Mouse (Mus musculus) limb, embryonic 12.5 days (tissue): ENCODE results near the gene Sh3glb2. TPM values are rescaled to one million over a fixed set of nuclear protein-coding genes. Genes with fewer than 3 reads are reported as not detected.
A peak's percentile ranks its signal among the peaks of the same experiment; 100 is the strongest.

ENCODE experiments used
- ATAC-seq: fragments of 200-750 bp; cut with Nextera tagmentation; 2 replicates; pipeline ENCODE4 v1.8.0; 2017; ENCODE audit warnings: low read depth, moderate TSS enrichment; ENCODE audit not compliant: insufficient number of reproducible peaks, insufficient read depth, low FRiP score, low TSS enrichment
- H3K27ac ChIP-seq: fragments of 300-500 bp; sonication (generic); 2 replicates; pipeline ENCODE4 v1.5.1; 2016; ENCODE audit warnings: mild to moderate bottlenecking, moderate library complexity
- H3K27me3 ChIP-seq: fragments of 300-500 bp; sonication (generic); 2 replicates; pipeline ENCODE4 v1.6.1; 2016; ENCODE audit warnings: mild to moderate bottlenecking, moderate library complexity
- H3K36me3 ChIP-seq: fragments of 300-500 bp; sonication (generic); 2 replicates; pipeline ENCODE4 v1.6.1; 2016; ENCODE audit warnings: mild to moderate bottlenecking, moderate library complexity
- H3K4me1 ChIP-seq: fragments of 300-500 bp; sonication (generic); replicated peaks from 2 replicates; pipeline ENCODE4 v1.6.1; 2016
- H3K4me2 ChIP-seq: fragments of 300-500 bp; sonication (generic); 2 replicates; pipeline ENCODE4 v1.6.1; 2016; ENCODE audit warnings: mild to moderate bottlenecking, moderate library complexity
- H3K4me3 ChIP-seq: fragments of 300-500 bp; sonication (generic); replicated peaks from 2 replicates; pipeline ENCODE4 v1.5.1; 2016; ENCODE audit warnings: mild to moderate bottlenecking
- H3K9ac ChIP-seq: fragments of 300-500 bp; sonication (generic); replicated peaks from 2 replicates; pipeline ENCODE4 v1.6.1; 2016; ENCODE audit warnings: mild to moderate bottlenecking, moderate library complexity
- H3K9me3 ChIP-seq: fragments of 300-500 bp; sonication (generic); 2 replicates; pipeline ENCODE4 v1.6.1; 2016; ENCODE audit warnings: mild to moderate bottlenecking, moderate library complexity
- WGBS: fragments of 180-500 bp; shearing (Covaris S2); methylation state at CpG from one replicate; pipeline ENCODE4 v1.1.7; 2016; 5-methylcytosine and 5-hydroxymethylcytosine counted together
- polyA plus RNA-seq: library from polyadenylated mRNA; unstranded; fragments of >200 nt; fragmentation: Nextera tagmentation; extraction: Ambion mirVana; gene quantifications from 2 replicates; pipeline ENCODE4 v1.2.1, GENCODE M21; 2016

Gene Sh3glb2
- polyA plus RNA-seq, 1 experiment from 2014 or later, result 91.0 TPM

DNA sequence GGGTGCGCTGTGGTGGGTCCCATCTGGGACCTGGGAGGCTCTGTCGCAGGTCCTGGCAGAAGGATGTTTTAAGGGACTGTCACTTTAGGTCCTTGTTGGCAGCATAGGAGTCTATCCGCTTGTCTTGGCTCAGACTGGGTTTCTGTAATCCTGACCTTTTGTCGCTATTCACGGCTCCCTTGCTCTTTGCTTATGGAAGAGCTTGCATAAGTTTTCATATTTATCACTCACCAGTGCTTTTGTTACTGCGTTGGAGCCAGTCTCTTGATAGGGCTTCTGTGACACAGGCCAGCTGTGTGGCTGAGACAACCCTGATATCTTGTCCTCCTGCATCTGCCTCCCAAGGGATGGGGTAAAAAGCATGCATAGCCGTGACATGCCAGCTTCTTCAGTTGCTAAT is 20.2 kb upstream of the Sh3glb2 start:
- no peaks in the 10 kb centered on the region for H3K9me3 ChIP-seq
- no peak overlapping the region for H3K4me2 ChIP-seq
- ATAC-seq, result no peak
- peaks cover 95% of the 10 kb centered on the region for H3K36me3 ChIP-seq
- H3K9ac ChIP-seq, result no peak overlapping the region
- H3K4me3 ChIP-seq, result no peak overlapping the region
- 95% methylated on average over 7 of the region's 7 CpGs for WGBS
- no peaks in the 10 kb centered on the region for H3K27me3 ChIP-seq
- no peaks in the 10 kb centered on the region for H3K4me1 ChIP-seq
- H3K27ac ChIP-seq, result no peak overlapping the region

DNA sequence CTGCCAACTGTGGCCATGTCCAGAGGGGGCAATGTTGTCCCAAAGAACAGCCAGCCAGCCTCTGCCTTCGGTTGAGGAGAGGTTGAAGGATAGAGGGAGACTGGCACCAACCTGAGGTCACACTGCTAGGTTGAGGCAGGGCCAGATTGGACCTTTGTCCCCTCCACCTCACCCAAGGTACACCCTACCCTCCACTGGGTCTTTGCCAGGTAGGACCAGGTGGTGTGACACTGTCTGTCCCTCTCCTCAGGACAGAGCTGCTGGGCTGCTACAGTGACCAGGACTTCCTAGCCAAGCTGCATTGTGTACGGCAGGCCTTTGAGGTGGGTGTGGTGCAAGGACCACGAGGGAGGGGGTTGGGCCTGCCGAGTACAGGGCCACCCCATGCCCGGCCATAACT is 18.6 kb upstream of the Sh3glb2 start:
- no peak for ATAC-seq
- H3K4me1 ChIP-seq, result no peaks in the 10 kb centered on the region
- no peak overlapping the region for H3K4me3 ChIP-seq
- H3K9me3 ChIP-seq, result no peaks in the 10 kb centered on the region
- H3K36me3 ChIP-seq, result peaks cover 93% of the 10 kb centered on the region
- no peak overlapping the region for H3K9ac ChIP-seq
- H3K27me3 ChIP-seq, result no peaks in the 10 kb centered on the region
- H3K27ac ChIP-seq, result no peak overlapping the region
- H3K4me2 ChIP-seq, result no peak overlapping the region
- 87% methylated on average over 5 of the region's 5 CpGs for WGBS

DNA sequence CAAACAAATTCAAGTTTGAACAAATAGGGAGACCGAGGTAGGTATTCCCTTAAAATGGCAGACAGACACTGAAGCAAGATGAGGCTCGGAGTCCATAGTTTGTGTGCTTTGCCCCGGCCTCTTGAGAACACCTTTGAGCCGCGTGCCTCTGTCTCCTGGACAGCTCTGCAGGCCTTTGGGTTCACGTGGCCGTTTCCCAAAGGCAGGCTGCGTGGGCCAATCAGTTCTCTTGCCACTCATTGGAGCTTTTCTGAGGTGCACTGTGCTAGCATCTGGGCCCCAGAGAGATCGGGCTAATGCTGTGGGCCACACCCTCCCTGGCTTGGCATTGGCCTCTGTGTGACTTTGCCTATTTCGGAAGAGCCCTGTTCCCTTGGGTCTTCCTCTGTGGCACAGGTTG is 16.8 kb upstream of the Sh3glb2 start:
- H3K27me3 ChIP-seq, result no peaks in the 10 kb centered on the region
- H3K9ac ChIP-seq, result no peak overlapping the region
- 91% methylated on average over 10 of the region's 10 CpGs for WGBS
- no peak for ATAC-seq
- no peak overlapping the region for H3K4me3 ChIP-seq
- no peaks in the 10 kb centered on the region for H3K9me3 ChIP-seq
- no peak overlapping the region for H3K27ac ChIP-seq
- no peak overlapping the region for H3K4me2 ChIP-seq
- no peaks in the 10 kb centered on the region for H3K4me1 ChIP-seq
- H3K36me3 ChIP-seq, result peaks cover 93% of the 10 kb centered on the region

DNA sequence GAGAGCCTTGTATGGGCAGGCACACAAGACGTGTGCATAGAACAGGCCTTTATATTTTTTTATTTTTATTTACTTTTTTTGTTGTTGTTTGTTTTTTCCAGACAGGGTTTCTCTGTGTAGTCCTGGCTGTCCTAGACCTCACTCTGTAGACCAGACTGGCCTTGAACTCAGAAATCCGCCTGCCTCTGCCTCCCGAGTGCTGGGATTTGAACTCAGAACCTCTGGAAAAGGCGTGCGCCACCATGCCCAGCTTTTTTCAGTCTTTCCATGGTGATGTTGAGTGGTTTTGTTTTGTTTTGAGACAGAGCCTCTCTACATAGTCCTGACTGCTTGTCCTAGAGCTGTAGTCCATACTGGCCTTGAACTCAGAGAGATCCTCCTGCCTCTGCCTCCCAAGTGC is 13.6 kb upstream of the Sh3glb2 start:
- Histone ChIP-seq H3K27ac (no peak overlapping the region), H3K4me2 (no peak overlapping the region), H3K4me3 (no peak overlapping the region), H3K27me3 (no peaks in the 10 kb centered on the region), H3K4me1 (no peaks in the 10 kb centered on the region), H3K36me3 (peaks cover 93% of the 10 kb centered on the region), H3K9me3 (no peaks in the 10 kb centered on the region), H3K9ac (no peak overlapping the region)
- 93% methylated on average over 5 of the region's 5 CpGs for WGBS
- no peak for ATAC-seq

DNA sequence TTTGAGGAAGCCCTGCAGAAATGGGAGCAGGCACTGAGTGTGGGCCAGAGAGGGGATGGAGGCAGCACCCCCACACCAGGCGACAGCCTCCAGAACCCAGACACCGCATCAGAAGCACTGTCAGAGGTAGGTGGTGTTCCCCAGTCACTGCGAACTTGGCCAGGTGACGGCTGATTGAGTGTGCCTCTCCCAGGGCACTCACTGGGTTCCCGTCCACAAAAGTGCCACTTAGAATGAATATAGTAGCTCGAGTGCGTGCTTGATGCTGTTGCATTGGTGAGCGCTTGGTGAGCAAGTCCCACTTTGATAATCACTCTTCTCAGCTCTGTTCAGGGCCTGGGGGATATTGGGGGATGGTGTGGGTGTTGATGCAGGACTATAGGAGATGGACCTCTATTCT is 12.4 kb upstream of the Sh3glb2 start:
- Histone ChIP-seq H3K9me3 (no peaks in the 10 kb centered on the region), H3K27ac (no peak overlapping the region), H3K4me1 (no peaks in the 10 kb centered on the region), H3K27me3 (no peaks in the 10 kb centered on the region), H3K4me2 (no peak overlapping the region), H3K4me3 (no peak overlapping the region), H3K9ac (no peak overlapping the region), H3K36me3 (peaks cover 90% of the 10 kb centered on the region)
- ATAC-seq, result no peak
- WGBS, result 92% methylated on average over 8 of the region's 8 CpGs

DNA sequence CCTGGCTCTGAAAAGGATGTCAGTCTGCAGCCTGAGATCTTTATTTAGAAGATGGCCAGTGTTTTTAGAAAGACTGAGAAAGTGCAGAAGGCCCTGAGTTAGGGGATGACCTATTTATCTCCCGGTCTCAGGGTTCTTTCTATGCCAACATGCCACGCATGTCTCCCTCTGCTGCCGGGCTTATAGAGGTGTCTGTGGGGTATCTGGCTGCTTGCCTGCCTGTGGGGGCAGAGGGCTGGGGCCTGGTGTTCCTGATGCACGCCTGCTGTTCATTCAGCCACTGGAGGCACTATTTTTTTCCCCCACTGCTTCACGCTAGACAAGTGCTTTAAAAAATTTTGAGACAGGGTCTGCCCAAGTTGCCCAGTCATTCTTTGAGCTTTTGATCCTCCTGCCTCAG is 7.1 kb upstream of the Sh3glb2 start:
- H3K9ac ChIP-seq, result no peak overlapping the region
- H3K4me1 ChIP-seq, result peaks cover 12% of the 10 kb centered on the region
- no peak overlapping the region for H3K27ac ChIP-seq
- H3K36me3 ChIP-seq, result peaks cover 43% of the 10 kb centered on the region
- WGBS, result 84% methylated on average over 5 of the region's 5 CpGs
- no peaks in the 10 kb centered on the region for H3K9me3 ChIP-seq
- H3K4me2 ChIP-seq, result no peak overlapping the region
- ATAC-seq, result no peak
- no peak overlapping the region for H3K4me3 ChIP-seq
- no peaks in the 10 kb centered on the region for H3K27me3 ChIP-seq

DNA sequence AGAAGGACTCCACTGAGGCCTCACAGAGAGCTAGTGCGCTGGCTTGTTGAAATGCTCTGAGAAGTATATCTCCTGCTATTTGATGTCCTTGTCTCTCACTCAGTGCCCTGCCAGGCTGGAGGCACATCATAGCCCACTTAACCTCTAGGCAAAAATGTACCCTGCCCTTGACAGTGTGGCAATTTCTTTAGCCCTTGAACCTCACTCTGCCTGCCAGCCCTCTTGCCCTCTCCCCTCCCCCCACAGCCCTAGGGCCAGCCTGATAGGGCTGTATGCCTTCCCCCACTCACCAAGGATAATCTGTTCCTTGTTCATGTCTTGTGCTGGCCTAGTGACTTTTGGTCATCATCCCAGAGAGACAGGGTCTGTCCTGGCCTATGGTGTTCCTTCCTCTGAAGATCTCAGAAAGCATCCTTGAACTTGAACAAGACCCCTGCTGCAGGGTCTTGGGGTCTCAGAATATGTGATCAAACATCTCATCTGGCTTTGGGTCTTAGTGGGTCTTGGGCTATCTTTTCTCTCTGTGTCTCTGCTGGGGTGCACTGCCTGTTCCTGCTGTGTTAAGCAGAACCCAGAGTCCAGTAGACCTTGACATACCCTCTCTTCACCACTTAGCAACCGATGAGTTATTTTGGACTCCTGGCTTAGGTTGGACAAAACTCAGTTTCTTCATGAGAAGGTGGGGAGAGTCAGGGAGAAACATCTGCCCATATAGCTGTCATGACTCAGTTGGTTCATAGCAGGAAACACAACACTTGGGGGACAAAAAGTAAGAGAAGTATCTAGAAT is 6.3 kb upstream of the Sh3glb2 start:
- Histone ChIP-seq H3K4me2 (peak overlapping the region; percentile 97), H3K9ac (peak overlapping the region; percentile 88), H3K36me3 (peaks cover 36% of the 10 kb centered on the region), H3K4me1 (peaks cover 12% of the 10 kb centered on the region), H3K27ac (no peak overlapping the region), H3K9me3 (no peaks in the 10 kb centered on the region), H3K4me3 (peak overlapping the region; percentile 94), H3K27me3 (no peaks in the 10 kb centered on the region)
- no peak for ATAC-seq
- WGBS, result 89% methylated on average over 2 of the region's 2 CpGs

DNA sequence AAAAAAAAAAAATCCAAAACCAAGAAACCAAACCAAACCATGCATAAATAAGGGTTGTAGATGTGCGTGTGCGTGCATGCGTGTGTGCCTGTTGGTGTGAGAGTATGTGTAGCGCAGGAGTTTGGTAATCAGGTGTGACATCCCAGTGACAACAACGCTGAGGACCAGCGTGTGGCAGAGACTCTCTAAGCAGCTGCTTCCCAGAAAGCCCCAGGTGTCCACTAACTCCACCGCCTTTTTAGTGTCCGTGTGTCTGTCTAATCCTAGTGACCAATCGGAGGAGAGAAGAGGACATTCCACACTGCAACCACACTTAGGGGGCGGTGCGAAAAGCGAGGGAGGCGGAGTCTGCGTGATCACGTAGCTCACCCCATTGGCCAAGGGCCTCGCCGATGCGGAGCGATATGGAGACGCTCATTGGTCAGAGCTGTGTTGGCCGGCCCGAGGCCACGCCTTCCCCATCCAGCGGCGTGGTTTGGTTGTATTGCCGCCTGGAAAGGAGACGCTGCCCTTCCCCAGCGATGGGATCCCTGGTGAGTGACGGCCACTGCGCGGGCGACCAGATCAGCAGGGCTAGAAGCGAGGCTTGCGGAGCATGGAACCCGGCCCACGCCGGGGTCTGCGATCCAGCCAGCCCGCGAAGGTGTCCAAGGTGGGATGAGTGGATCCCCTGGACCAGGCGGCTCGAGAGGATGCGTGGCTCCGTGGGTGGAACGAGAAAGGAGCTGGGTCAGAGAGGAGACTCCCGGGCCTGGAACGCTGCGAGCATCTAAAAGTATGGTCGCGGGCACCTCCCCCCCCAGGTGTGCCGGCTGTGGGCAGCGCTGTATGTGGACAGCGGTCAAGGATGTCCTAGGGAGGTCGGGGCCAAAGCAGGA is 4.9 kb upstream of the Sh3glb2 start, which contains the start of gene Miga2:
Gene Miga2, plus strand, starts transcription at position 461 of the 878 bp plus-strand sequence.
- under 1% methylated on average over 54 of the region's 54 CpGs for WGBS

DNA sequence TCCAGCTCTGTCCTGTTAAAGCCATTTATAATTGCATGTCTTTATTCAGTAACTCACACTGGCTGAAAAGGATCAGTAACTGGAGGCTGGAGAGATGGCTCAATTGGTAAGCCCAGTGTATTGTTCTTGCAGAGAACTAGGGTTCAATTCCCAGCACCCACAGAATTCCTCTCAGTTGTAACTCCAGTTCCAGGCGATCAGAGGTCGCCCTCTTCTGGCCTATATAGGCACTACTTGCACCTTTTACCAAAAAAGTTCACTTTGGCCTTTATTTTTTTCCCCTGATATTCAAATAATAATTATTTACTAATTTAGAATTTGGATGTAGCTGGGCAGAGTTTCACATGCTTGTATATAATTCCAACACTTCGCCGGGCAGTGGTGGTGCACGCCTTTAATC is 3.7 kb upstream of the Sh3glb2 start:
- no peak for ATAC-seq

More for the DNA sequence above, 4.9 kb upstream of the Sh3glb2 start, which contains the start of gene Miga2:
- Histone ChIP-seq H3K27ac (peak within 1 kb of the TSS; percentile 64), H3K27me3 (no peaks in the 10 kb centered on the region), H3K9me3 (no peaks in the 10 kb centered on the region), H3K9ac (peak within 1 kb of the TSS; percentile 88), H3K4me1 (peaks cover 12% of the 10 kb centered on the region), H3K4me2 (peak within 1 kb of the TSS; percentile 97), H3K4me3 (peak within 1 kb of the TSS; percentile 94), H3K36me3 (peaks cover 21% of the 10 kb centered on the region)
- ATAC-seq, result peak; percentile 99

DNA sequence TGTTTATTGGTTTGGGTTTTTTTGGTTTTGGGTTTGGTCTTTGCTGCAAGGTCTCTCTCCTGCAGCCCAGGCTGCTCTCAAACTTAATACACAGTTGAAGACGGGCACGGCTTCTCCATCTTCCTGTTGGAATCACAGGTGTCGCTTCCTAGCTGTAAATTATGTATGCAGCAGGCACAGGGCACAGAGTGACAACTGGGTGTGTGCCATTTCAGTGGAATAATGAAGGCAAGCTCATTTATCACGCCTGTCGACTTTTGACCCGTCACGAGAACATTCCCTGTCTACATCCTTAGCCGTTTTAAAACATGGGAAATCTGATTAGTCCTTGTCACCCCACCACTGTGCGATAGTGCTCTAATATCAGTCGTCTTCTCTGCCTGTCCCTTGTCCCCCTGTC is 1.5 kb upstream of the Sh3glb2 start:
- Histone ChIP-seq H3K4me1 (peaks cover 32% of the 10 kb centered on the region), H3K36me3 (0 out of 2 replicates have a peak, but pooled peaks cover 2% of the 10 kb centered on the region), H3K27me3 (no peaks in the 10 kb centered on the region), H3K27ac (no peak overlapping the region), H3K4me3 (no peak overlapping the region), H3K9ac (no peak overlapping the region), H3K9me3 (no peaks in the 10 kb centered on the region), H3K4me2 (no peak overlapping the region)
- 64% methylated on average over 10 of the region's 10 CpGs for WGBS
- ATAC-seq, result no peak

More for the DNA sequence above, 3.7 kb upstream of the Sh3glb2 start:
- Histone ChIP-seq H3K27me3 (no peaks in the 10 kb centered on the region), H3K27ac (no peak overlapping the region), H3K4me1 (peaks cover 22% of the 10 kb centered on the region), H3K4me2 (no peak overlapping the region), H3K4me3 (no peak overlapping the region), H3K9me3 (no peaks in the 10 kb centered on the region), H3K36me3 (peaks cover 10% of the 10 kb centered on the region), H3K9ac (no peak overlapping the region)
- 73% methylated on average over 5 of the region's 5 CpGs for WGBS
